Mouse (Mus musculus) brain, embryonic 14.5 days (tissue): Measurements from ENCODE around the gene Dlg4.

ENCODE experiments used
- CTCF ChIP-seq: fragments of 200-500 bp; IDR thresholded peaks from 2 replicates; pipeline ENCODE4 v1.5.1; 2012; ENCODE audit warnings: inconsistent platforms, mild to moderate bottlenecking, moderate library complexity, borderline replicate concordance; ENCODE audit not compliant: insufficient read depth, insufficient read length; ENCODE audit errors: extremely low read depth
- POLR2A ChIP-seq: fragments of 200-500 bp; IDR thresholded peaks from 2 replicates; pipeline ENCODE4 v1.6.1; 2012; ENCODE audit warnings: mild to moderate bottlenecking, inconsistent platforms, borderline replicate concordance; ENCODE audit not compliant: poor library complexity, insufficient read depth, insufficient read length, severe bottlenecking; ENCODE audit errors: extremely low read depth

DNA sequence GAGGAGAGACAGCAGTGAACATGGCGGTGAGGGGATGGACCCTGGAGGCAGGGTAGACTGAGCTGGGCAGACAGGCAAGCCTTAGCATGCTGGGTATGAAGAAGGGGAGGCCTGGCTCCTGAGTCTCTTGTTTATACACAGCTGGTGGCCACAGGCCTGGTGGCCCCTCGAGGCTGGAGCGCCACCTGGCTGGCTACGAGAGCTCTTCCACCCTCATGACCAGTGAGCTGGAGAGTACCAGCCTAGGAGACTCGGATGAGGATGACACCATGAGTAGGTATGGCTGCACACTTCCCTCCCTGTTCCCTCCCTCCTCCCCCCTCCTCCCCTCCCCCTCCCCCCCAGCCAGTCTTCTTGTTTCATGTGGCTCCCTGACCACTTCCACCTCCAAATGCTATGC is 11.2 kb upstream of the Dlg4 start:
- no peak for TF ChIP-seq POLR2A
- TF ChIP-seq CTCF: peak; percentile 42
